Mouse (Mus musculus) right cerebral cortex, adult 2 months (tissue): ENCODE data around the gene Ccdc51.
"Not testable (repeated sequence)": the region's sequence is repeated elsewhere in the genome, so short reads cannot be mapped to it uniquely, and the experiment has no call there.

Experiments
- DNase-seq, 2 experiments: peaks; one replicate each; pipeline ENCODE4 v3.0.0; 2021 to 2022; ENCODE audit warnings: low spot score in 2 of 2

Gene Ccdc51

DNA sequence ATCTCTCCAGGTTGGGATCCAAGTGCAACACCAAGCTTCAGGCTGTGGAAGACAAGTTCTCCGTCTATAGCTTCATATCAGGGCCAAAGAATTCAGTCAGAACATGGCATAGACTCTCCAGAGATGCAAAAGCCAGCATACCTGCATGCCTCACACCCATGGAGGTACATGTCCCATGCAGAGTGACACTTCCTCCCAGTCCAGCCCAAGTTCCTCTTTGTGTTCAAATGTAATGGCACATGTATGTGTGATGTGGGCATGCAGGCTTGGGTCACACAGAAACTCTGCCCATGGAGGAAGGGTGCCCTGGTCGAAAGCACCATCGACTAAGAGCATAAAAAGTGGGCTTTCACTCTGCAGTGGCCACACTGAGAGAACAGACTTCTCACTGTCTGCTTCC lies 41.9 kb downstream of the Ccdc51 start:
- no peak for DNase-seq

DNA sequence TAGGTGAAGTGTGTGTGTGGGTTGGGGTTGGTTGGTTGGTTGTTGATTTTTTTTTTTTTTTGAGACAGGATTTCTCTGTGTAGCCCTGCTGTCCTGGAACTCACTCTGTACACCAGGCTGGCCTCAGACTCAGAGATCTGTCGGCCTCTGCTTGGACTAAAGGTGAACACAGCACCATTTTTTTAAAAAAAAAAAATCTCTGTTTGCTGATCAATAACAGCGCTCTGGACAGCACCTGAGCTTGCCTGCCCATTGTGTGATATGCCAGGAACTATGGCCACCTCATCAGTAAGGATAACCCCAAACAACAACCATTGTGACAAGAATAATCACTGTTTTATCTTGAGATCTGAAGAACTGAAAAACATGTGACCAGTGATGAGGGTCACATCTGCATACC lies 42.8 kb downstream of the Ccdc51 start:
- no peak for DNase-seq

DNA sequence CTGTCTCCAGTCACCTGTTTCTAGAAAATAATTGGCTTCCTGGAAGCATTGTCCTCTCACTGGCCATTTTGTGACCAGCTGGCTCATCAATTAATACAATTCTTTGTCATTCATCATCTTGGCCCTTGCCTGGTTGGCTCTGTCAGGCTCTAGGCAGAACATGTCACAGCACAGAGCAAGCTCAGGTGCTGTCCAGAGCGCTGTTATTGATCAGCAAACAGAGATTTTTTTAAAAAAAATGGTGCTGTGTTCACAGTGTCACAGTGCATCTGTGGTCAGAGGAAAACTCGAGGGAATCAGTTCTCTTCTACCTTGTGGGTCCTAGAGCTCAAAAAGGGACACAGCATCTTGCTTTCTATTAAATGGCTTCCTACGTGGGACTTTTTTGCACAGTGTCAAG lies 43.2 kb downstream of the Ccdc51 start:
- DNase-seq = no peak

DNA sequence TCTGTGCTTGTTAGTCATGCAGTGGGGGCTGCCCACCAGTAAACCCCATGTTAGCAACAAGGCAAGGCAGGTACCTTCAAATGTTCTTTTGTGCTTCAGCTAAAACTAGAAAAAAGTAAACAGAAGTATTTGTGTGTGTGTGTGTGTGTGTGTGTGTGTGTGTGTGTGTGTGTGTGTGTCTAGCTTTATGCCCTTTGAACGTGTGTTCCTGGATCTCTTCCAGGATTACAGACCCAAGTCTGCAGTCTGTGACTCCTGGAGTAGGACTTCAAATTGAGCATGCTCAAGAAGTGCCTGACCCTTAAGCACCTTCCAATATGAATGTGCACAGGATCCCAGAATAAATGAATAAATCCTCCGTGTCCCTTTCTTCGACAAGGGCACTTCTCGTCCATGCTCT lies 44.8 kb downstream of the Ccdc51 start:
- no peak for DNase-seq

DNA sequence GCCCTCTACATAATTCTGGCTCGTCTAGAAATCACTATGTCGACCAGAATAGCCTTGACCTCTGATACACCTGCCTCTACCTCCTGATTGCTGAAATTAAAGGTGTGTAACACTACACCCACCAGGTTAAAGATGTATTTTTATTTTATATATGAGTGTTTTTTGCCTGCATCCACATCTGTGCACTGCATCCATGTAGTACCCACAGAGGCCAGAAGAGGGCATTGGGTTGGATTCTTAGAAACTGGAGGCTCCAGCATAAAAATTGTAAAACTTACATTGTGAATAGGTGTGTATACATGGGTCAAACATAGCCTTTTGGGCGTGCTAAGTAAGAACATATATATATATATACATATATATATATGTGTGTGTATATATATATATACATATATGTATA lies 45.9 kb downstream of the Ccdc51 start:
- peak in 1 of 2 experiments; percentile 41 for DNase-seq

DNA sequence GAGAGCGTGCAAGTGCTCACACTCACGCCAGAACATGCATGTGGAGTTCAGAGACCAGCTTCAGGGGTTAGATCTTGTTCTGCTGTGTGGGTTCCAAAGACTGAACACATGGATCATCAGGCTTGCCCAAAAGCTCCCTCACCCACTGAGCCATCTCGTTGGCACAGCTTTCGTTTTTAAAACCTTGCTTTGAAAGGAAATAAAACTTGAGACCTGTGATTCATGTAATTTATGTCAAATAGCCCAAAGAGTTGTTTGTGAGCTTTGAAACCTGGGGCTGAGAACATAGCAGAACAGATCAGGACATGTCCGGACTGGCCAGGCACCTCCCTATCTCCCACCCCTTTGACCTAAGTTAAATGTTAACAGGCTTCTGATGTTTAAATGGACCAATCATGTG lies 47.8 kb downstream of the Ccdc51 start:
- DNase-seq = no peak

DNA sequence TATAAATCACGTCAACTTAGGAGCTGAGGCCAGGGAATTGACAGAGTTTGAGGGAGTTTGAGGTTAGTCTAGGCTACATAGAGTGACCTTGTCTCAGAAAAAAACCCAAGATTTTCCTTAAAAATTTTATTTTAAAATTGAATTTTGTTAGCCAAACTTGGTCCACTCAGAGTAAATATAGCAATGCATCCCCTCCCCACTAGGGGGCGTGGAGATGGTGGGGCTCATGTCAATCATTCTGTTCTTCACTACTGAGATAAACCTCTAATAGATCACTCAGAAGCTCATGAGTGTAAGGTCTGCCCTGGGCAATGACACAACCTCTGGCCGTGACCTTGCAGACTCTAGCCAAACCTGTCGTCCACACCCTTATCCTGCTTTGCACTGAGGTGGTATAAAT lies 58.1 kb downstream of the Ccdc51 start:
- not testable (repeated sequence) for DNase-seq
